Mouse (Mus musculus): ENCODE results near the gene Pitpnm1.
A peak's percentile ranks its signal among the peaks of the same experiment; 100 is the strongest.
"Not testable (repeated sequence)": the region's sequence is repeated elsewhere in the genome, so short reads cannot be mapped to it uniquely, and the experiment has no call there.

The Pitpnm1 gene

GRCm38 (mm10) chr19:4099837-4100717 is at the start of gene Pitpnm1:
Gene Pitpnm1, plus strand, starts transcription at chr19:4099998.
- no peak for DNase-seq (ENCODE audit: low read depth, low spot score)

DNA sequence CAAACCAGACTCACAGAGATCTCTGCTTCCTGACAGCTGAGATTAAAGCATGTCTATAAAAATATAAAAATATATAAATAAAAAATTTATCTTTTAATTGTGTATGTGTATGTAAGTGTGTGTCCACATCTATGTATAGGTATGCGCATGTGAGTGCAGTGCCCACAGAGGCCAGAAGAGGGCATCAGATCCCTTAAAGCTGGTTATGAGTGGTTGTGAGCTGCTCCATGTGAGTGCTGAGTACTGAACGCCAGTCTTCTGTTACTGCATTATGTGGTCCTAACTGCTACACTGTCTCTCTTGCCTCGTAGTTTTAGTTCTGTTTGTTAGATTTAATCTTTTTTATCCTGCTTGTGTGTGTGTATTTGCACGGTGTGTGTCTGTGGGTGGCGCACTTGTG is 48.8 kb upstream of the Pitpnm1 start:
- peak; percentile 68 for DNase-seq (ENCODE audit: low read depth, low spot score)

DNA sequence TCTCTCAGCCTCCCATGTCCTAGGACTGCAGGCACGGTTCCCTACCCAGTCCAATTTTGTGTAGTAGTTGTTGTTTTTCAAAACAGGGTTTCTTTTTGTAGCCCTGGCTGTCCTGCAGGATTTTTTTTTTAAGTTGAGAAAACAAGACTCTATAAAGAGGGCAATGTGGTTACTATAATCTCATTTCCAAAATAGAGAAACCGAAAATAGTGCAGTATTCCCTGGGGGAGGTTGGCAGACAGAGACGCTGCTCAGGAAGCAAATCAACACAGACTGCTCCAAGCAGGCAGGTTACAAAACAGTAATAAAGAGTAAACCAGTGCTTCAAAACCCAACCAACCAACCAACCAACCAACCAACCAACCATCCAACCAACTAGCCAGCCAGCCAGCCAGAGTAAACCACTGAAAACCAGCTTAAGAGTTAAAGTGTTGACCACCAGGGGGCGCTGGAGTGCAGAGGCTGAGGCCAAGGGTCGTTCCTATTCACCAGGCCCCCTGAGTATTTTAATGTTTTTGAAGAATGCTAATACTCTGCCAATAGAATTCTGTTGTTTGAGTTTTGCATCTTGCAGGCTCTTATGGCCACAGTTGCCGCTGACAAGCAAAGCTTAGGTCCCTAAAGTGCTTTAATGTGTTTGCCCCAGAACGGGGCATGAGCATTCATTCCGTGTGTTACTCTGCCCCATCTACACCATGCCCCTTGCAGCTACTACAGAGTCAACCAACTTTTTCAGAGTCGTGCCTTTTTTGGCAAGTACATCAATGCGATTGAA is 47.9 kb upstream of the Pitpnm1 start:
- DNase-seq (ENCODE audit: low read depth, low spot score): peak; percentile 74

GRCm38 (mm10) chr19:4052516-4053030 is 47.2 kb upstream of the Pitpnm1 start:
- no peak for DNase-seq (ENCODE audit: low read depth, low spot score)

DNA sequence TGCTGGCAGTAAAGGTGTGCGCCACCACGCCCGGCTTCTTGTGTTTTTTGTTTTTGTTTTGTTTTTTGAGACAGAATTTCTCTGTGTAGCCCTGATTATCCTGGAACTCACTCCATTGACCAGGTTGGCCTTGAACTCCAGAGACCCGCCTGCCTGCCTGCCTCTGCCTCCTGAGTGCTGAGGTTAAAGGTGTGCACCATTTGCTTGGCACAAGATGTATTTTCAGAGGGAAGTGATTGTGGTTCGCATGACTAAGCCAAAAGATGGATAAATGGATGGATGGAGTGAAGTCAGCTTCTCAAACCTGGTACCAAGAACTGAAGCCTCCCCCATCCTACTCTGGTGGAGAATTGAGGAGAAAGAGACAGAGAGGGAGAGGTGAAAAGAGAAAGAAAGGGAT is 45.2 kb upstream of the Pitpnm1 start:
- no peak for DNase-seq (ENCODE audit: low read depth, low spot score)

GRCm38 (mm10) chr19:4055216-4055946 is 44.4 kb upstream of the Pitpnm1 start:
- DNase-seq (ENCODE audit: low read depth, low spot score): no peak

- peak; percentile 71 for DNase-seq (ENCODE audit: low read depth, low spot score)
These were observed 43.7 kb upstream of the Pitpnm1 start for GRCm38 (mm10) chr19:4055947-4056693.

DNA sequence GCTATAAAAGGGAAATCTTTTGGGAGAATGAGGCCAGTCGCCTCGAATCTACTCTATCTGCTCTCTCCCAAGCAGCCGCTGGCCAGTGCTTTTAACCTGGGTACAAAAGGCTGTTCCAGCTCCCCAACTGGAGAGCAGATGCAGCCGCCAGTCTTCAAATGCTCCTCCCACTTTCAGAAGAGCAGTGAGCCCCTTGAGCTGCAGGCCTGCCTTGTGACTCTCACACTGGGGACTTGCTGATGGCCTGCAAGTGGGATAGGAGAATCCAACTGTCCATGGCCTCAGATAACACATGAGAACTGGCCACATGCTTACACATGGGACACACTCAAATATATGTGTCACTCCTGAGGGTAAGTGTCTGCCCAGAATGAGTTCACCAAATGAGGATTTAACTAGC is 43.1 kb upstream of the Pitpnm1 start:
- no peak for DNase-seq (ENCODE audit: low read depth, low spot score)

DNA sequence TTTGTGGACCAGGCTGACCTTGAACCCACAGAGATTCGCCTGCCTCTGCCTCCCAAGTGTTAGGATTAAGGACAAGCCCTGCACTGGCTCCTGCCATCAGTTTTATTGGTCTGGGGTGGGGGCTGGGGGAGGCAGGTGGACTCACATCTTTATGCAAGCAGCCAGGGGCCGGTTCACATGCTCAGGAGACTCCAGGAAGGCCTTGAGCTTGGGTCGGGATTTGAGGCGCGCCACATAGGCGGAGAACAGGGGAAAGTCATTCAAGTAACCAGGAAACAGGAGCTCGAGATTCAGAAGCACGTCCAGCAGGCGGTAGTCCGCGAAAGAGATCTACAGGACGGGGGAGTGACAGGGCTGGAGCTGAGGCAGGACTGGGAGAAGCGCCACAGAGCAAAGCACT is 42.4 kb upstream of the Pitpnm1 start:
- peak; percentile 60 for DNase-seq (ENCODE audit: low read depth, low spot score)

DNA sequence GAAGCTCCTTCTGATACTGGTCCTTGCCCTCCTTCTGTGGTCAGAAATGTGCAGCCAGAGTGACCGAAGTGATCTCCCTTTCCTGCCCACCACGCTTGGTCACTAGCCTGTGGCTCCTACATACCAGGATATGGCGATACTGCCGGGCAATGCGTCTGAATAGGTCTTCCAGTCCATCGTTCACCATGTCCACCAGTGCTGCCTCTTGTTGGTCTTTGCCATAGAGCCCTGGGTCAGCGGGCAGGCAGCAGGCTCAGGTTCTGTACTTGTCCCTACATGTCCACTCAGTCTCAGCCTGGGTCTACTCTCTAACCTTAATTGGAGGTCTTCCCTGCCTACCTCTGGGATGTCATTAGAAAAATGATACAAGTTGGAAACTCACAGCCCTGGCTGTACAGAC is 41.8 kb upstream of the Pitpnm1 start:
- no peak for DNase-seq (ENCODE audit: low read depth, low spot score)

DNA sequence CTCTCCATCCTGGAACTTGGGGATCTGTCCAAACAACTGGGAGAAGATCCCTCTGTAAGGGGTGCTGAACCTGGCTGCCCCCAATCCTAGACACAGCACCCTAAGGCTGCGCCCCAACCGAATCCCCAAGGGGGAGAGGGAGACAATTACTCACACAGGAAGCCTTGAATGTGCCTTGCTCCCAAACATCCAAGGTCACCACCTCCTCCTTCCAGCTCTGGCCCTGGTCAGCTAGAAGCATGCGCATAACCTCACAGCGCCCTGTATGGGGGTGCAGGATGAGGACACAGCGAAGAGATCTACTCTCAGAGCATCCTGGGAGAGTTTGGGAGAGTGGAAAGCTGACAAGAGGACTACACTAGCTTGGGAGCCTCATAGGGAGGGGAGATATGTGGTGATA is 41.2 kb upstream of the Pitpnm1 start:
- DNase-seq (ENCODE audit: low read depth, low spot score): no peak

DNA sequence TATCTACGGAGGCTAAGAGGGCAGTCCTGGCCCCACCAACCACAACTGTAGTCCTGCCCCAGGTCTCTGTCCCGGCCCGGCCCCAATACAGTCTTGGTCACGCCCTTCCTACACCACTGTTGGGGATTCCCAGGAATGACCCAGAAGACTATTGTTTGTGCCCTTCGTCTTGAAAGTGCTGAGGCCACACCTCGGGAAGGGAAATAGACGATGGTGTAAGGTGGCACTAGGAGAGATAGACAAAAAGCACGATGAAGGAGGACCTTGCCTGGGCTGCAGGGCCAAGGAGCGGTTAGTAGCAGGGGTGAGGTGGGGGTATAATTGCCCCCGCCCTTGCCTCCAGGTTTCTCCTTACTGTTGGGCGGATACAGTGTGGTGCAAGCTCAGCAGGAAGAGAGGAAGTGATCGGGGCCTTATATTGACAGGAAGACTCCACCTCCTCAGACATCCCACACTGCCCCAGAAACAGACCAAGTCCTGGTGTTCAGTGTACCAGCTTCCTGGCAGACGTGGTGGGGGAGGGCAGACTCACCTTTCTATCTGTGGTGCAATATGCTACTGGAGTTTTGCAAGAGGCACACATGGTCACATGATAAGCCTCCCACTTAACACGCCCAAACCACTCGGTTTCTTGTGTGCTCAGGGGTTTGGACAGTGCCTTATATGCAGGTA is 40.6 kb upstream of the Pitpnm1 start, which contains the start of gene Gstp3:
TSS of gene Gstp3 (minus strand) at position 501 of the 672 bp plus-strand sequence.
- DNase-seq (ENCODE audit: low read depth, low spot score): peak; percentile 86

- not testable (repeated sequence) for DNase-seq (ENCODE audit: low read depth, low spot score)
These were observed 39.5 kb upstream of the Pitpnm1 start for GRCm38 (mm10) chr19:4060044-4060898.

DNA sequence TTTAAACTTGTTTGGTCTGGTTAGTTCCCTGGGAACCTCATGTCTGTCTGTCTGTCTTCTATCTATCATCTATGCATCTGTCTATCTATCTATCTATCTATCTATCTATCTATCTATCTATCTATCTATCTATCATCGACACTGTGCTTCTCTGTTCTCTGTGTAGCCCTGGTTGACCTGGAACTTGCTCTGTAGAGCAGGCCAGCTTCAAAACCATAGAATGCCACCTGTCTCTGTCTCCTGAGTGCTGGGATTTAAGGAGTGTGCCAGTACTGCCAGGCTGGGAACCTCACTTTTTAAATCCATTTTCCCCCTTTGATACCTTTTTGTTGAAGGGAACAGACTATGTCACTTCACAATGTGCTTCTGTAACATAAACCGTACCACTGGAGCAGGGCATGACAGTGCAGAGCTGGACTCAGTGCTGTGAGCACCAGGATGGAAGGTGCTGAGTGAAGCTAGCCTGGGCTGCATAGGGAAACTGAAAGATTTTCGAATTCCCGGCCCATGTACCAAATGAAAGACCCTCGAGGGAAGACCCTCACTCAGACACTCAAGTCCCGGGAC is 38.8 kb upstream of the Pitpnm1 start:
- no peak for DNase-seq (ENCODE audit: low read depth, low spot score)

DNA sequence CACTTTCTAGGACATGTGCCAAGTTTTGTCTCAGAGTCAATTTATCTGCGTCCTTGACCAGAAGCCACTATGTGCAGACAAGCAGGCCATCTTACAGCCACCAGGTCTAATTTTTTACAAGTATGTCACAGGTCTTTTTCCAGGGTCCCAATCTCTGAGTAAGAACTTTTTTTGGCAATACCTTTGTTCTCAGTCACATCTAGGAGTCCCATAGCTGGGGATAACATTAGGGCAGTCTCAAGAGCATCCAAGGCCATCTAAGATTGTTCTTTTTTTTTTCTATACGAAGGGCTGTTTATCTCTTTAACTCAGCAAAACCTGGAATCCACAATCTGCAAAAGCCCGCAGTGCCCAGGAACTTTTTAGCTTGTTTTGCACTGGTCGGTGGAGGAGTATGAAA is 36.4 kb upstream of the Pitpnm1 start:
- not testable (repeated sequence) for DNase-seq (ENCODE audit: low read depth, low spot score)

- not testable (repeated sequence) for DNase-seq (ENCODE audit: low read depth, low spot score)
These were observed 35.3 kb upstream of the Pitpnm1 start for GRCm38 (mm10) chr19:4064501-4064900.

- no peak for DNase-seq (ENCODE audit: low read depth, low spot score)
These were observed 33.5 kb upstream of the Pitpnm1 start for GRCm38 (mm10) chr19:4066280-4066679.

DNA sequence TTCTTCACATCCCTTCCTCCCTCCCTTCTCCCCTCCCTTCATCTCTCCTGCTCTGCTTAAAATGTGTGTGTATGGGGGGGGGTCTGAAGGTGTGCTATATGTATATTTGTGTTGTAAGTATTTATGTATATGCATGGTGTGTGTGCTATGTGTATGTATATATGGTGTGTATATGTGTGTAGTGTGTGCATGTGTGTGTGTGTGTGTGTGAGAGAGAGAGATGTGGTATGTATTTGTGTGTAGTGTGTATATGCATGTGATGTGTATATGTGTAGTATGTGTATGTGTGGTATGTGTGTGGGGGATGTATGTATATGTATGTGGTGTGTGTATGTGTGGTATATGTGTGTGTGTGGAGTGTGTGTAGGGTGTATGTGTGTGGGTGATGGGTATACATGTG is 32.9 kb upstream of the Pitpnm1 start:
- no peak for DNase-seq (ENCODE audit: low read depth, low spot score)

GRCm38 (mm10) chr19:4068242-4068641 is 31.6 kb upstream of the Pitpnm1 start:
- not testable (repeated sequence) for DNase-seq (ENCODE audit: low read depth, low spot score)

Measured in ZHBTc4 (cell line).